Mouse (Mus musculus) layer of hippocampus, adult 18-20 months (tissue): ENCODE measurements at regions not wholly inside any gene's neighbourhood (a gene's known extent, or its start where the extent isn't known, plus 50 kb on each side); places are given as distances from the start of the nearest gene placed in this dataset.

ENCODE experiments used
- DNase-seq, 2 experiments: peaks; one replicate each; pipeline ENCODE4 v3.0.0; 2022; ENCODE audit warnings: low spot score in 2 of 2

GRCm38 (mm10) chr10:70819951-70820350 lies 164.2 kb upstream of the Phyhipl start:
- DNase-seq, result no peak

- DNase-seq, result peak in 1 of 2 experiments; percentile 81
These were observed 158.8 kb upstream of the Phyhipl start for GRCm38 (mm10) chr10:70814354-70815131.

GRCm38 (mm10) chr10:70809411-70809810 lies 153.6 kb upstream of the Phyhipl start:
- no peak for DNase-seq

GRCm38 (mm10) chr10:70806786-70807385 lies 151.1 kb upstream of the Phyhipl start:
- DNase-seq, result peak in 1 of 2 experiments; percentile 70

GRCm38 (mm10) chr10:70800736-70801306 lies 145.1 kb upstream of the Phyhipl start:
- no peak for DNase-seq

GRCm38 (mm10) chr10:70799906-70800305 lies 144.1 kb upstream of the Phyhipl start:
- DNase-seq, result no peak

- peak; percentile 37 to 53 for DNase-seq
These were observed 143.5 kb upstream of the Phyhipl start for GRCm38 (mm10) chr10:70799191-70799742.

- DNase-seq, result peak in 1 of 2 experiments; percentile 39
These were observed 133.2 kb upstream of the Phyhipl start for GRCm38 (mm10) chr10:70788814-70789452.

- DNase-seq, result no peak
These were observed 125.3 kb upstream of the Phyhipl start for GRCm38 (mm10) chr10:70781036-70781435.

- DNase-seq, result no peak
These were observed 122.8 kb upstream of the Phyhipl start for GRCm38 (mm10) chr10:70778596-70778995.

GRCm38 (mm10) chr10:70774571-70774970 lies 118.8 kb upstream of the Phyhipl start:
- DNase-seq, result no peak

GRCm38 (mm10) chr10:70774159-70774558 lies 118.4 kb upstream of the Phyhipl start:
- DNase-seq, result no peak

- peak in 1 of 2 experiments; percentile 24 for DNase-seq
These were observed 111.7 kb upstream of the Phyhipl start for GRCm38 (mm10) chr10:70767461-70767860.

- no peak for DNase-seq
These were observed 111.1 kb upstream of the Phyhipl start for GRCm38 (mm10) chr10:70766869-70767268.

GRCm38 (mm10) chr10:70766450-70766849 lies 110.7 kb upstream of the Phyhipl start:
- DNase-seq, result peak in 1 of 2 experiments; percentile 45

- DNase-seq, result no peak
These were observed 107.4 kb upstream of the Phyhipl start for GRCm38 (mm10) chr10:70763206-70763605.

GRCm38 (mm10) chr10:70759686-70760085 lies 103.9 kb upstream of the Phyhipl start:
- peak; percentile 35 to 78 for DNase-seq

GRCm38 (mm10) chr10:70751771-70752170 lies 96.0 kb upstream of the Phyhipl start:
- DNase-seq, result no peak

- DNase-seq, result peak in 1 of 2 experiments; percentile 48
These were observed 94.8 kb upstream of the Phyhipl start for GRCm38 (mm10) chr10:70750356-70751145.

GRCm38 (mm10) chr10:70746612-70747011 lies 90.8 kb upstream of the Phyhipl start:
- peak in 1 of 2 experiments; percentile 44 for DNase-seq

- DNase-seq, result no peak
These were observed 86.1 kb upstream of the Phyhipl start for GRCm38 (mm10) chr10:70741909-70742308.
